Mouse (Mus musculus) heart, embryonic 13.5 days (tissue): ENCODE results near the gene Zbtb18. TPM values are rescaled to one million over a fixed set of nuclear protein-coding genes. Genes with fewer than 3 reads are reported as not detected.
"Not testable (repeated sequence)": the region's sequence is repeated elsewhere in the genome, so short reads cannot be mapped to it uniquely, and the experiment has no call there.

ENCODE experiments used
- ATAC-seq: fragments of 200-750 bp; cut with Nextera tagmentation; 2 replicates; pipeline ENCODE4 v1.8.0; 2017; ENCODE audit warnings: moderate TSS enrichment; ENCODE audit not compliant: insufficient number of reproducible peaks, low FRiP score, low TSS enrichment; ENCODE audit errors: extremely low read depth
- H3K27ac ChIP-seq: fragments of 300-500 bp; sonication (generic); replicated peaks from 2 replicates; pipeline ENCODE4 v1.5.1; 2015; ENCODE audit warnings: moderate library complexity, mild to moderate bottlenecking, inconsistent platforms
- H3K27me3 ChIP-seq: fragments of 300-500 bp; sonication (generic); replicated peaks from 2 replicates; pipeline ENCODE4 v1.6.1; 2015; ENCODE audit warnings: mild to moderate bottlenecking, inconsistent platforms
- H3K36me3 ChIP-seq: fragments of 300-500 bp; sonication (generic); 2 replicates; pipeline ENCODE4 v1.6.1; 2015; ENCODE audit warnings: mild to moderate bottlenecking, inconsistent platforms
- H3K4me1 ChIP-seq: fragments of 300-500 bp; sonication (generic); 2 replicates; pipeline ENCODE4 v1.6.1; 2015; ENCODE audit warnings: inconsistent platforms
- H3K4me2 ChIP-seq: fragments of 300-500 bp; sonication (generic); 2 replicates; pipeline ENCODE4 v1.6.1; 2015; ENCODE audit warnings: inconsistent platforms, mild to moderate bottlenecking, moderate library complexity
- H3K4me3 ChIP-seq: fragments of 300-500 bp; sonication (generic); 2 replicates; pipeline ENCODE4 v1.5.1; 2015; ENCODE audit warnings: moderate library complexity, mild to moderate bottlenecking, inconsistent platforms
- H3K9ac ChIP-seq: fragments of 300-500 bp; sonication (generic); 2 replicates; pipeline ENCODE4 v1.6.1; 2015; ENCODE audit warnings: inconsistent platforms, mild to moderate bottlenecking, moderate library complexity
- H3K9me3 ChIP-seq: fragments of 300-500 bp; sonication (generic); 2 replicates; pipeline ENCODE4 v1.6.1; 2016; ENCODE audit warnings: inconsistent platforms
- WGBS: fragments of 180-500 bp; shearing (Covaris S2); methylation state at CpG from one replicate; pipeline ENCODE4 v1.1.7; 2015; ENCODE audit warnings: mixed read lengths; 5-methylcytosine and 5-hydroxymethylcytosine counted together
- polyA plus RNA-seq: library from polyadenylated mRNA; unstranded; fragments of >200 nt; fragmentation: Nextera tagmentation; extraction: Ambion mirVana; gene quantifications from 2 replicates; pipeline ENCODE4 v1.2.1, GENCODE M21; 2015

Zbtb18 gene
- polyA plus RNA-seq, 1 experiment from 2014 or later, result 2.0 TPM

DNA sequence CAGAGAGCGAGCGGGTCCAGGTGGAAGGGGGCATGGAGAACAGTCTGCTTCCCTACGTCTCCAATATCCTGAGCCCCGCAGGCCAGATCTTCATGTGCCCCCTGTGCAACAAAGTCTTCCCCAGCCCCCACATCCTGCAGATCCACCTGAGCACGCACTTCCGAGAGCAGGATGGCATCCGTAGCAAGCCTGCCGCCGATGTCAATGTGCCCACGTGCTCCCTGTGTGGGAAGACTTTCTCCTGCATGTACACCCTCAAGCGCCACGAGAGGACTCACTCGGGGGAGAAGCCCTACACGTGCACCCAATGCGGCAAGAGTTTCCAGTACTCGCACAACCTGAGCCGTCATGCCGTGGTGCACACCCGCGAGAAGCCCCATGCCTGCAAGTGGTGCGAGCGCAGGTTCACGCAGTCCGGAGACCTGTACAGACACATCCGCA lies 6.0 kb downstream of the Zbtb18 start:
- peaks cover 29% of the 10 kb centered on the region for H3K36me3 ChIP-seq
- peaks cover 45% of the 10 kb centered on the region for H3K4me1 ChIP-seq
- H3K9me3 ChIP-seq, result no peaks in the 10 kb centered on the region
- no peak overlapping the region for H3K4me3 ChIP-seq
- no peak overlapping the region for H3K27ac ChIP-seq
- WGBS, result 93% methylated on average over 25 of the region's 25 CpGs
- no peak for ATAC-seq
- no peak overlapping the region for H3K4me2 ChIP-seq
- H3K9ac ChIP-seq, result no peak overlapping the region
- no peaks in the 10 kb centered on the region for H3K27me3 ChIP-seq

DNA sequence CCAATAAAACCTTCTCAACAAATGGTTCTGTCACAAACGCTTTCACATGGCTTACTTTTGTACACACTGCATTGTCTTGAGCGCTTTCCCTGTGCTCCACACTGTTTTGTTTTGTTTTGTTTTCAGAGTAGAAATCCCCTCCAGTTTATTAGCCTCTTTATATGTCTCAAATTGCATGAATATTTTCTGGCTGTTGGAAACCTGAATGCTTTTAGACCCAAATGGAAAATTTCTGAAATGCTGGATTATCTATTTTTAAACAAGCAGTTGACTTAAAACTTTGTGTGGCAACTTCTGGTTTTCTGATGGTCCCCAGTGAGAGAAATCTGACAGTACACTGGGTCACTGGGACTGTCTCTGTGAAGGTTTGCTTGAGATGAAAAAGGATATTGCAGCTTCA lies 6.8 kb downstream of the Zbtb18 start:
- Histone ChIP-seq H3K4me2 (no peak overlapping the region), H3K9ac (no peak overlapping the region), H3K9me3 (no peaks in the 10 kb centered on the region), H3K27me3 (no peaks in the 10 kb centered on the region), H3K4me3 (no peak overlapping the region), H3K4me1 (peaks cover 44% of the 10 kb centered on the region), H3K36me3 (peaks cover 29% of the 10 kb centered on the region), H3K27ac (no peak overlapping the region)
- 86% methylated on average over 2 of the region's 2 CpGs for WGBS
- no peak for ATAC-seq

DNA sequence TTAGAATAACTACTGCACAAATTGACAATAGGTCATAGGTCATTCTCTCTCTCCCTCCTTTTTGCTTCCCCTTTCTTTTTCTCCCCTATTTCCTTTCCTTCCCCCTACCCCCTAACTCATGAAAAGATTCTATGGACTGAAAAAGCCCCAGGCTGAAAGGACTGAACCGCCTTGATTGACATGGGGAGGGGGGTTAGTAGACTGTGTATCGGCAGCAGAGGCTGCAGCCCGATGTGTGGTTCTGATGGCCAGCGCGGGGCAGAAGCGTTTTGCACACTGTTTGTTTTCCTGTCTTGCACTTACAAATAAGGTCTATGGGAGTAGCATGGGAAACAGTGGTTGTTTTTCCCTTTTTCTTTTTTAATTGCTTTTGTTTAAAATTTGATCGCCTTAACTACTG lies 7.7 kb downstream of the Zbtb18 start:
- Histone ChIP-seq H3K4me1 (peaks cover 36% of the 10 kb centered on the region), H3K36me3 (peaks cover 29% of the 10 kb centered on the region)
- WGBS, result 79% methylated on average over 7 of the region's 7 CpGs
- H3K9ac ChIP-seq, H3K4me2 ChIP-seq, H3K9me3 ChIP-seq, H3K27ac ChIP-seq, H3K27me3 ChIP-seq, ATAC-seq, H3K4me3 ChIP-seq: not testable (repeated sequence)

DNA sequence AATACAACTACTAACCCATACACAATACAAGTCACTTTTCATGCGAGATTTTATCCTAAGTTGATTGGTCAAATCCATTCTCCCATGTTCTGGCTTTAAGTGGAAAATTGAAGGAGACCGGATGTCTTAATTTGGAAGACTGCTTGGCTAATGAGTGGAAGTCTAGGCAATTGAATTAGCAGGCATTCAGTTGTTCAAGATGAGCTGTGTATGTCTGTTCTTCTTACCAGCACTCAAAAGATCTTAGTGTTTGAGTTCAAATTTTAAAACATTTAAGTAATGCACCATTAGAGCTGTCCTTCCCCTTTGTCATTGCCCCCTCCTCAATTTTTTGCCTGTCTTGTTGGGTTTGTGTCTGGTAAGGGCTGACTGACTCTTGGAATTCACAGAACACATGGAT lies 8.9 kb downstream of the Zbtb18 start:
- Histone ChIP-seq H3K9me3 (no peaks in the 10 kb centered on the region), H3K9ac (no peak overlapping the region), H3K27me3 (no peaks in the 10 kb centered on the region), H3K4me1 (peaks cover 26% of the 10 kb centered on the region), H3K27ac (no peak overlapping the region), H3K4me2 (no peak overlapping the region), H3K36me3 (peaks cover 29% of the 10 kb centered on the region), H3K4me3 (no peak overlapping the region)
- no peak for ATAC-seq
- WGBS, result 89% methylated on average over 2 of the region's 2 CpGs

DNA sequence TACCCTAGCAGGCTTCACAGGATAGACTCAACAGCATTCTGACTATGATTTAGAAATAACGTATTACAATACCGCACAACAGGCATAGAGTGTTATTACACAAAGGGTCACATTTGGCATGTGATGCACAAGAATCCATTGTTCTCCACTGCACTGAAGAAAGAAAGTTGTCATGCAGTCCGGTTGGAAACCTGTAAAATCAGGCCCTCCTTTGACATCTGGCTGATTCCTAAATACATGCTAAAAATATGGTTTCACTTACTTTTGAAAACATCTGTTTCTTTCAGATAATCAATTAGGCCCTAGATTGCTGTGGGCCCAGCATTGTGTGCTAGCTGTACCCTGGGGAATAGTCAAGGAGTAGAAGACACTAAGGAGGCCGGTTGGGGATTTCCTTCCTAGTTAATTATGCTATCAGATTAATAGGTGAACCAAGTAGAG lies 9.9 kb downstream of the Zbtb18 start:
- peaks cover 17% of the 10 kb centered on the region for H3K4me1 ChIP-seq
- H3K4me3 ChIP-seq, result no peak overlapping the region
- no peak overlapping the region for H3K27ac ChIP-seq
- H3K9me3 ChIP-seq, result no peaks in the 10 kb centered on the region
- no peak for ATAC-seq
- WGBS, result 69% methylated on average over 4 of the region's 4 CpGs
- H3K36me3 ChIP-seq, result peaks cover 27% of the 10 kb centered on the region
- no peak overlapping the region for H3K9ac ChIP-seq
- no peaks in the 10 kb centered on the region for H3K27me3 ChIP-seq
- no peak overlapping the region for H3K4me2 ChIP-seq

DNA sequence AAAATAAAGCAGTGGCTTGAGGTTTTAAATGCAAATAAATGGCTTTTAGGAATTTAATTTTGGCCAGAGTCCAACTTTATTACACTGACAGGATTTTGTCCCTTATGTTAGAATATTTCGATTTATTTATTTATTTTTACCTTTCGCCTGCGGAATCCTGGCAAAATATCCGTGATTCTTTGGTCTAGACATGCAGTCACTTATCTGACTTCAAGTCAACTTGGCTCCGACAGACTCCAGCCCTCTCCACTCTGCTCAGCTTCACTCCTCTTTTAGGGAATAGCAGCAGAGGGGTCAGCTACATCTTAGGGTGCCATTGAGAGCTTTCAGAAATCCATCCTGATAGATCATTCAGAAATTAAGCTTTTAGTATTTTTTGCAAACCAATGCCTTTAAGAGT lies 10.8 kb downstream of the Zbtb18 start:
- WGBS, result 39% methylated on average over 5 of the region's 5 CpGs
- Histone ChIP-seq H3K4me3 (no peak overlapping the region), H3K4me2 (no peak overlapping the region)

DNA sequence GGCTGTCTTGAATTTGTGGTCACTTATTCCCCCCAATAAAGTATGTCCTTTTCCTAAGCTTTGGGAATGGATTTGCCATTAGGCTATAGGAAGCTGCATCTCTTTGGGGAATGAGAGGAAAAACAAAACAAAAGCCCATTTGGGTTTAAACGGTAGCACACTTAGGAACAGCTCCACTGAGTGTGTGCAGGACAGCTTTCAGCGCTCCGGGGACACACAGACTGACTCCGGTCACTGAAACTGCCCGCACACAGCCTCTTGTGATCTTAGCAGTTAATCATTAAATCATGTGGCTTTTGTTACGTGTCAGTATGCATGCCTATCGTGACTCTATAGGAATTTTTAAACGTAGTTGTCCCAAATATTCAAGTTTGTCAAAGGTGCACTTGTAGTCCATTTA lies 11.7 kb downstream of the Zbtb18 start:
- Histone ChIP-seq H3K9ac (no peak overlapping the region), H3K4me1 (peaks cover 10% of the 10 kb centered on the region; the same call in 1 of the 2 replicates), H3K9me3 (no peaks in the 10 kb centered on the region), H3K36me3 (peaks cover 10% of the 10 kb centered on the region), H3K27me3 (no peaks in the 10 kb centered on the region), H3K4me2 (no peak overlapping the region), H3K4me3 (no peak overlapping the region), H3K27ac (no peak overlapping the region)
- ATAC-seq, result no peak
- WGBS, result 52% methylated on average over 8 of the region's 8 CpGs

More for the DNA sequence above, 10.8 kb downstream of the Zbtb18 start:
- Histone ChIP-seq H3K9me3 (no peaks in the 10 kb centered on the region), H3K27ac (no peak overlapping the region), H3K4me1 (peaks cover 10% of the 10 kb centered on the region; the same call in 1 of the 2 replicates), H3K9ac (no peak overlapping the region), H3K36me3 (peaks cover 17% of the 10 kb centered on the region), H3K27me3 (no peaks in the 10 kb centered on the region)
- ATAC-seq, result no peak

DNA sequence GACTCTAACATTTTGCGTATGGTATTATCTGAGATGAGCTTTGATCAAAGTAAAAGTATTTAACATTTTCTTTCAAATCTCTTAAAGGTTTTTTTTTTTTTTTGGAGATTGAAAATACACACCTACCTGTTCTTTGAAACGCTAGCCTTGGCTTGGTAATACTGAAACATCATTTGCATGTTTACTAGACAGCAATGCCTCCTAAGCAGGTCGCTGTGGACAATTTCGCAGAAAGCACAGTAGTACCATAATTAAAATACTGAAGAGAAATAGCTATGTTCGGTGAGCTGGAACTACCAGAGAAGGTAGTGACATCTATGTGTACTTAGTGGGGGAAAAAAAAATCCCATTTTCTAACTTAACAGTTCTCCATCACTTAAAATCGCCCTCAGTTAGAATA lies 12.3 kb downstream of the Zbtb18 start:
- Histone ChIP-seq H3K9me3 (no peaks in the 10 kb centered on the region), H3K36me3 (0 out of 2 replicates have a peak, but pooled peaks cover 5% of the 10 kb centered on the region), H3K4me3 (no peak overlapping the region), H3K27ac (no peak overlapping the region), H3K9ac (no peak overlapping the region), H3K4me1 (peaks cover 10% of the 10 kb centered on the region; the same call in 1 of the 2 replicates), H3K4me2 (no peak overlapping the region), H3K27me3 (no peaks in the 10 kb centered on the region)
- ATAC-seq, result no peak
- 89% methylated on average over 6 of the region's 6 CpGs for WGBS

DNA sequence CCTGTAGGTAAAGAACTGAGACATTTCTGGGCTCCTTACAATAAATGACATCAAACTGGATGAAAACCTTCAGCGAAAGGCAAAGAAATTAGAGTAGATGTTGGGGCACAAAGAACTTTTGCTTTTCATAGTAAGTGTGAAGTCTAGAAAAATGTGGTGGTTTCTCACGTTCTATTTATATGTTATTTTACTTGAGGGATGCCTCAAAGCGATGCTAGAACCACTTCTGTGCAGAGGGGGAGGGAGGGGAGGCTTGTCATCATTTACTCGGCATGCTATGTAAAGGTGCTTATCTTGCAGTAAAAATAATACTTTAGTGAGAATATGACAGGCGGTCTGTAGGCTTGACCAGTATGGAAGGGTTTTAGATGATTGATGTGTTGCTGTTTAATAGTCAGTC lies 13.3 kb downstream of the Zbtb18 start:
- H3K27ac ChIP-seq, result no peak overlapping the region
- H3K36me3 ChIP-seq, result 0 out of 2 replicates have a peak, but pooled peaks cover 5% of the 10 kb centered on the region
- no peak overlapping the region for H3K4me3 ChIP-seq
- H3K27me3 ChIP-seq, result 0 out of 2 replicates have a peak, but pooled peaks cover 1% of the 10 kb centered on the region
- WGBS, result 68% methylated on average over 5 of the region's 5 CpGs
- H3K4me2 ChIP-seq, result no peak overlapping the region
- H3K9me3 ChIP-seq, result no peaks in the 10 kb centered on the region
- no peak overlapping the region for H3K9ac ChIP-seq
- peaks cover 10% of the 10 kb centered on the region; the same call in 1 of the 2 replicates for H3K4me1 ChIP-seq
- no peak for ATAC-seq

DNA sequence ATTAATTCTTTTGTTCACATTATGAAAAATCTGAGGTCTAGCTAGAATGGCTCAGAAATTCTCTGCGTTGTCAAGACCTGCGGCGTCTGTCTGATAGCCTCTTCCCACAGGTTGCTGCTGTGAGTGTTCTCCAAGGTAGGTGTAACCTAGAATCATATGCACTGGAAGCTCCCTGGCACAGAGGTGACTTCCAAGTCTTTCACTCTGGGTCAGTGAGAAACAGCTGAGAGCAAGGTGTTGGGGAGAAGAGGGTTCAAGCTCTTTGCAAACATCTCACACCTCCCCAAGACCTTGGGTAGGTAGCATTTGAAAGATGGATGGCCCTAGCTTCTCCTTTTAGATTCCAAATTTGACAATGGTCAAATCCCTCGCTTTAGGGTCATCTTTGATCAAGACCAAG lies 14.1 kb downstream of the Zbtb18 start:
- Histone ChIP-seq H3K9me3 (no peaks in the 10 kb centered on the region), H3K9ac (no peak overlapping the region), H3K4me2 (no peak overlapping the region), H3K27me3 (0 out of 2 replicates have a peak, but pooled peaks cover 5% of the 10 kb centered on the region), H3K36me3 (no peaks in the 10 kb centered on the region), H3K4me3 (no peak overlapping the region), H3K27ac (no peak overlapping the region), H3K4me1 (peaks cover 10% of the 10 kb centered on the region; the same call in 1 of the 2 replicates)
- WGBS, result 79% methylated on average over 4 of the region's 4 CpGs
- no peak for ATAC-seq

DNA sequence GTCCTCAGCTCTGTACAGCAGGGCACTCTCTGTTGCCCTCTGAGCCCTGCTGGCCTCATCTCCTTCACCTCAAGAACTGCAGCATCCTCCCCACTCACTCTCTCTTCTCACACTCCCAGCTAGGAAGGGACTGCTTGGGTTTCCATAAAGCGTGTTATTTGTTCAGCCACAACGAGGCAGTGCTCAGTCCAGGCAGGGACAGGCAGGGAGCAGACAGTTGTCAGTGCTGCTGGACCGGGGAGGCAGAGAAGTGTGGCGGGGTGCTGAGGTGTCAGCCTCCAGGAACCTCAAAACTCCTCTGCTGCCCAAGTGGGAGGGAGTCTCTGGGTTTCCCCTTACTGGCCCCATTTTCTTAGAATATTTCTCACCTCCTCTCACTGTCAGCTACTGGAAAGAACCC lies 14.6 kb downstream of the Zbtb18 start:
- 42% methylated on average over 4 of the region's 4 CpGs for WGBS
- no peak for ATAC-seq
- Histone ChIP-seq H3K9me3 (no peaks in the 10 kb centered on the region), H3K27ac (no peak overlapping the region), H3K36me3 (no peaks in the 10 kb centered on the region), H3K9ac (no peak overlapping the region), H3K4me2 (no peak overlapping the region), H3K4me3 (no peak overlapping the region), H3K27me3 (0 out of 2 replicates have a peak, but pooled peaks cover 5% of the 10 kb centered on the region), H3K4me1 (peaks cover 10% of the 10 kb centered on the region; the same call in 1 of the 2 replicates)

DNA sequence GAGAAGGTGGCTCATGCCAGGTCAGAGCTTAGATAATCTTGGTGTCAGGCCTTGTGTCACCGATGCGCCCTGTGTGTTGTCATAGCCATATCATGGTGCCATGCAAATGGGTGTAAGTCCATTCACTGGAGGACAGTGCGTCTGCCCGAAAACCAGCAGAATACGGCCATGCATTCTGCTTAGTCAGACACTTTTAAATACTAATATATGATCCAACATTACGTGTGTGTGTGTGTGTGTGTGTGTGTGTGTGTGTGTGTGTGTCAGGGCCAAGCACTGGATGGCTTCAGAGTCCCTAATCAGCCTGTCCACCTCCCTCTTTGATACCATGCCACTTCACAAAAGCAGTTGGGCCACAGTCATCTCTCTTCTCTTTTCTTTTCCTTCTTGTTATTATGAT lies 15.8 kb downstream of the Zbtb18 start:
- Histone ChIP-seq H3K9ac (no peak overlapping the region), H3K4me2 (no peak overlapping the region), H3K36me3 (no peaks in the 10 kb centered on the region), H3K27me3 (0 out of 2 replicates have a peak, but pooled peaks cover 5% of the 10 kb centered on the region), H3K4me1 (peaks cover 9% of the 10 kb centered on the region; the same call in 1 of the 2 replicates), H3K27ac (no peak overlapping the region), H3K9me3 (no peaks in the 10 kb centered on the region), H3K4me3 (no peak overlapping the region)
- no peak for ATAC-seq
- 90% methylated on average over 6 of the region's 6 CpGs for WGBS
